Mouse (Mus musculus): ENCODE results near the gene B830017H08Rik. TPM values are rescaled to one million over a fixed set of nuclear protein-coding genes. Genes with fewer than 3 reads are reported as not detected.

The B830017H08Rik gene
- polyA plus RNA-seq, 1 experiment from 2014 or later: 1.0 TPM

DNA sequence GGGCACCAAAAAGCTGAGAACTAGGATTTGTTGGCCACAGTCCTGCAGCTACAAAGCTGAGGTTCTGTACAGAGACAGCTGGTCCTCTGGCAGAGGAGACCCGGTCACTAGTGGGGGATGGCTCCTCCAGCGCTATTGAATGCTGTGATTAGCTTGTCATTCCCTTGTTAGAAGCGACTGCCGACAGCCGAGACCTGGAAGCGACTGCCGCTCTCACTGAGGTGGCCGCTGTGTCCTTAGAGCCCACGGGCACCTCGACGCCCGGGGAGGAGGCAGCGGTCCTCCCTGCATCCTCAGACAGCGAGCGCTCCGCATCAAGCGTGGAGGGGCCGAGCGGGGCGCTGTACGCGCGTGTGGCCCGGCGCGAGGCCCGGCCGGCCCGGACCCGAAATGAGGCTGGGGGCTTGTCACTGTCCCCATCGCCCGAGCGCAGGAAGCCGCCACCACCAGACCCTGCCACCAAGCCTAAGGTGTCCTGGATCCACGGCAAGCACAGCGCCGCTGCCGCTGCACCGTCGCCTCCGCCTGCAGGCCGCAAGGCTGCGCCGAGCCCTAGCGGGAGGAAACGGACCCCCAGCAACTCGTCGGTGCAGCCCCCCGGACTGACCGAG is 26.2 kb upstream of the B830017H08Rik start:
- peaks cover 49% of the 10 kb centered on the region for H3K27me3 ChIP-seq (replicated peaks; ENCODE audit: control insufficient read depth, insufficient read depth, low read length)

GRCm38 (mm10) chr16:17807192-17808009 is 25.5 kb upstream of the B830017H08Rik start:
- H3K27ac ChIP-seq (ENCODE audit: low read depth, low read length): peak overlapping the region; percentile 83
- no peaks in the 10 kb centered on the region for H3K36me3 ChIP-seq (ENCODE audit: control insufficient read depth, insufficient read depth, low read length)
- H3K4me2 ChIP-seq (ENCODE audit: low read length): peak overlapping the region; percentile 98
- H3K9me3 ChIP-seq (replicated peaks; ENCODE audit: control insufficient read depth, low read length): no peaks in the 10 kb centered on the region
- 2% methylated on average over 59 of the region's 73 CpGs for WGBS
- H3K9ac ChIP-seq (ENCODE audit: low read length): peak overlapping the region; percentile 82
- ATAC-seq (peak; percentile 94), DNase-seq (ENCODE audit: low spot score) (peak; percentile 96)
- peaks cover 32% of the 10 kb centered on the region for H3K4me1 ChIP-seq (ENCODE audit: control insufficient read depth, insufficient read depth, low read length)
- H3K27me3 ChIP-seq (replicated peaks; ENCODE audit: control insufficient read depth, insufficient read depth, low read length): peaks cover 42% of the 10 kb centered on the region
- H3K4me3 ChIP-seq (ENCODE audit: low read depth, low read length): peak overlapping the region; percentile 59

More for the DNA sequence above, 26.2 kb upstream of the B830017H08Rik start:
- no peaks in the 10 kb centered on the region for H3K9me3 ChIP-seq (replicated peaks; ENCODE audit: control insufficient read depth, low read length)
- H3K4me3 ChIP-seq (ENCODE audit: low read depth, low read length): peak overlapping the region; percentile 59
- DNase-seq (ENCODE audit: low spot score) (no peak), ATAC-seq (peak; percentile 52)
- peaks cover 33% of the 10 kb centered on the region for H3K4me1 ChIP-seq (ENCODE audit: control insufficient read depth, insufficient read depth, low read length)
- peak overlapping the region; percentile 98 for H3K4me2 ChIP-seq (ENCODE audit: low read length)
- under 1% methylated on average over 39 of the region's 50 CpGs for WGBS
- H3K36me3 ChIP-seq (ENCODE audit: control insufficient read depth, insufficient read depth, low read length): no peaks in the 10 kb centered on the region
- H3K9ac ChIP-seq (ENCODE audit: low read length): peak overlapping the region; percentile 82
- peak overlapping the region; percentile 83 for H3K27ac ChIP-seq (ENCODE audit: low read depth, low read length)

GRCm38 (mm10) chr16:17809125-17809524 is 23.8 kb upstream of the B830017H08Rik start:
- no peak overlapping the region for H3K4me3 ChIP-seq (ENCODE audit: low read depth, low read length)
- WGBS: 90% methylated on average over 4 of the region's 4 CpGs
- DNase-seq (ENCODE audit: low spot score): no peak
- H3K4me2 ChIP-seq (ENCODE audit: low read length): no peak overlapping the region
- ATAC-seq: no peak
- no peak overlapping the region for H3K27ac ChIP-seq (ENCODE audit: low read depth, low read length)
- H3K36me3 ChIP-seq (ENCODE audit: control insufficient read depth, insufficient read depth, low read length): no peaks in the 10 kb centered on the region
- H3K9me3 ChIP-seq (replicated peaks; ENCODE audit: control insufficient read depth, low read length): no peaks in the 10 kb centered on the region
- H3K4me1 ChIP-seq (ENCODE audit: control insufficient read depth, insufficient read depth, low read length): peaks cover 20% of the 10 kb centered on the region
- peaks cover 33% of the 10 kb centered on the region for H3K27me3 ChIP-seq (replicated peaks; ENCODE audit: control insufficient read depth, insufficient read depth, low read length)
- H3K9ac ChIP-seq (ENCODE audit: low read length): no peak overlapping the region

GRCm38 (mm10) chr16:17809711-17810110 is 23.2 kb upstream of the B830017H08Rik start:
- Histone ChIP-seq H3K27ac (ENCODE audit: low read depth, low read length) (peak overlapping the region; percentile 46; the same call in 1 of the 2 replicates), H3K9me3 (replicated peaks; ENCODE audit: control insufficient read depth, low read length) (no peaks in the 10 kb centered on the region), H3K4me3 (ENCODE audit: low read depth, low read length) (no peak overlapping the region), H3K4me2 (ENCODE audit: low read length) (no peak overlapping the region), H3K36me3 (ENCODE audit: control insufficient read depth, insufficient read depth, low read length) (no peaks in the 10 kb centered on the region), H3K27me3 (replicated peaks; ENCODE audit: control insufficient read depth, insufficient read depth, low read length) (peaks cover 27% of the 10 kb centered on the region), H3K4me1 (ENCODE audit: control insufficient read depth, insufficient read depth, low read length) (peaks cover 14% of the 10 kb centered on the region; the same call in 1 of the 2 replicates), H3K9ac (ENCODE audit: low read length) (0 out of 2 replicates have a peak overlapping the region, but pooled peaks have one; percentile 25)
- 23% methylated on average over 7 of the region's 7 CpGs for WGBS
- ATAC-seq: no peak
- peak; percentile 57 for DNase-seq (ENCODE audit: low spot score)

GRCm38 (mm10) chr16:17812120-17812519 is 20.8 kb upstream of the B830017H08Rik start:
- ATAC-seq (no peak), DNase-seq (ENCODE audit: low spot score) (peak; percentile 80)
- Histone ChIP-seq H3K36me3 (ENCODE audit: control insufficient read depth, insufficient read depth, low read length) (no peaks in the 10 kb centered on the region), H3K27me3 (replicated peaks; ENCODE audit: control insufficient read depth, insufficient read depth, low read length) (peaks cover 8% of the 10 kb centered on the region; the same call in 1 of the 2 replicates), H3K9ac (ENCODE audit: low read length) (no peak overlapping the region), H3K4me3 (ENCODE audit: low read depth, low read length) (no peak overlapping the region), H3K27ac (ENCODE audit: low read depth, low read length) (no peak overlapping the region), H3K4me2 (ENCODE audit: low read length) (no peak overlapping the region), H3K9me3 (replicated peaks; ENCODE audit: control insufficient read depth, low read length) (no peaks in the 10 kb centered on the region), H3K4me1 (ENCODE audit: control insufficient read depth, insufficient read depth, low read length) (peaks cover 12% of the 10 kb centered on the region; the same call in 1 of the 2 replicates)
- WGBS: 8% methylated on average over 5 of the region's 5 CpGs

DNA sequence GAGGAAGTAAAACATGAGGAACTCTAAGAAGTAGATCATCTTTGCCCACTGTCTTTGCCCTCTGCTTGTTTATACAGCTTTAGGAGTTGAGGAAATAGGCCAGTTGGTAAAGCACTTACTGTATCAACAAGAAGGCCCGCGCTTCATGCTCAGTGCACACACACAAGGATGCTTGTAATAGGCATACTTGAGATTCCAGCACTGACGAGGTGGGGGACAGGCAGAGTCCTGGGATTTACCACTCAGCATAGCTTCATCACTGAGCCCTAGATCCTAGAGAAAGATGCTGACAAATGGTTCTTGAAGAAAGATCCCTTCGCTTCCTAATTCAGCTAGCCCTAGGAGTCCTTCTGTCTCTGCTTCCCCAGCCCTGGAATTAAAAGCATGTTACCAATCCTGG is 19.7 kb upstream of the B830017H08Rik start:
- Histone ChIP-seq H3K4me2 (ENCODE audit: low read length) (no peak overlapping the region), H3K36me3 (ENCODE audit: control insufficient read depth, insufficient read depth, low read length) (no peaks in the 10 kb centered on the region), H3K4me3 (ENCODE audit: low read depth, low read length) (no peak overlapping the region), H3K27ac (ENCODE audit: low read depth, low read length) (no peak overlapping the region), H3K4me1 (ENCODE audit: control insufficient read depth, insufficient read depth, low read length) (peaks cover 7% of the 10 kb centered on the region; the same call in 1 of the 2 replicates), H3K9ac (ENCODE audit: low read length) (no peak overlapping the region), H3K27me3 (replicated peaks; ENCODE audit: control insufficient read depth, insufficient read depth, low read length) (peaks cover 8% of the 10 kb centered on the region; the same call in 1 of the 2 replicates), H3K9me3 (replicated peaks; ENCODE audit: control insufficient read depth, low read length) (no peaks in the 10 kb centered on the region)
- ATAC-seq (no peak), DNase-seq (ENCODE audit: low spot score) (no peak)
- 62% methylated on average over 4 of the region's 4 CpGs for WGBS

GRCm38 (mm10) chr16:17815411-17816402 is 17.2 kb upstream of the B830017H08Rik start:
- WGBS: 1% methylated on average over 63 of the region's 63 CpGs
- DNase-seq (ENCODE audit: low spot score): peak; percentile 86
- Histone ChIP-seq H3K9ac (ENCODE audit: low read length) (peak overlapping the region; percentile 74), H3K27me3 (replicated peaks; ENCODE audit: control insufficient read depth, insufficient read depth, low read length) (peaks cover 8% of the 10 kb centered on the region; the same call in 1 of the 2 replicates), H3K4me1 (ENCODE audit: control insufficient read depth, insufficient read depth, low read length) (peaks cover 3% of the 10 kb centered on the region; the same call in 1 of the 2 replicates), H3K36me3 (ENCODE audit: control insufficient read depth, insufficient read depth, low read length) (no peaks in the 10 kb centered on the region), H3K27ac (ENCODE audit: low read depth, low read length) (peak overlapping the region; percentile 33; the same call in 1 of the 2 replicates), H3K9me3 (replicated peaks; ENCODE audit: control insufficient read depth, low read length) (no peaks in the 10 kb centered on the region), H3K4me2 (ENCODE audit: low read length) (peak overlapping the region; percentile 88), H3K4me3 (ENCODE audit: low read depth, low read length) (peak overlapping the region; percentile 45)
- ATAC-seq: peak; percentile 90

- DNase-seq (ENCODE audit: low spot score) (no peak), ATAC-seq (no peak)
- Histone ChIP-seq H3K27me3 (replicated peaks; ENCODE audit: control insufficient read depth, insufficient read depth, low read length) (peaks cover 8% of the 10 kb centered on the region; the same call in 1 of the 2 replicates), H3K36me3 (ENCODE audit: control insufficient read depth, insufficient read depth, low read length) (no peaks in the 10 kb centered on the region), H3K4me1 (ENCODE audit: control insufficient read depth, insufficient read depth, low read length) (peaks cover 3% of the 10 kb centered on the region; the same call in 1 of the 2 replicates), H3K4me3 (ENCODE audit: low read depth, low read length) (no peak overlapping the region), H3K9me3 (replicated peaks; ENCODE audit: control insufficient read depth, low read length) (no peaks in the 10 kb centered on the region), H3K27ac (ENCODE audit: low read depth, low read length) (no peak overlapping the region), H3K9ac (ENCODE audit: low read length) (no peak overlapping the region), H3K4me2 (ENCODE audit: low read length) (no peak overlapping the region)
- 86% methylated on average over 8 of the region's 8 CpGs for WGBS
Observed at GRCm38 (mm10) chr16:17816528-17816927, 16.4 kb upstream of the B830017H08Rik start.

Data from forebrain, embryonic 14.5 days (tissue).